Mouse (Mus musculus) lung, postnatal 25 days (tissue): ENCODE data around the gene Atp6ap1l.
A peak's percentile ranks its signal among the peaks of the same experiment; 100 is the strongest.

Source experiments
- DNase-seq: peaks from one replicate; pipeline ENCODE4 v3.0.0; 2022; ENCODE audit warnings: low spot score

Atp6ap1l gene

DNA sequence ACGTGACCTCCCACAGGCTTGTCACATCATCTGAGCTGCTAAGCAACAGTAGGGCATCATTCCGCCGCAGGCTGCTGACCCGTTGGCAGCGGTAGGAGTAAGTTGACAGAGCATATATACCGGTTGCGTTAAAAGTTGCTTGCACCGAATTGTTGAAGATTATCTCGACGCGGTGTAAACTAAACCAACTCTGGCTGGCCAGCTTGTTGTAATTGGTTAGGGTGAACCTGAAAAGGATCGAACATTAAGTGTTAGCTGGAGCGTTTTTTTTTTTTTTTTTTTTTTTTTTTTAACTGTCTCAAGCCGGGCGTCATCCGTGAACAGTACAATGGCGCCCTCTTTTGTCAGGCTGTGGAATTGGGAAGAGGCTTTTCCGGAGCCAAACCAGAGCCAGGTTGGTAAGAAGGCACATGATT lies 18.6 kb downstream of the Atp6ap1l start:
- DNase-seq, result peak; percentile 57

DNA sequence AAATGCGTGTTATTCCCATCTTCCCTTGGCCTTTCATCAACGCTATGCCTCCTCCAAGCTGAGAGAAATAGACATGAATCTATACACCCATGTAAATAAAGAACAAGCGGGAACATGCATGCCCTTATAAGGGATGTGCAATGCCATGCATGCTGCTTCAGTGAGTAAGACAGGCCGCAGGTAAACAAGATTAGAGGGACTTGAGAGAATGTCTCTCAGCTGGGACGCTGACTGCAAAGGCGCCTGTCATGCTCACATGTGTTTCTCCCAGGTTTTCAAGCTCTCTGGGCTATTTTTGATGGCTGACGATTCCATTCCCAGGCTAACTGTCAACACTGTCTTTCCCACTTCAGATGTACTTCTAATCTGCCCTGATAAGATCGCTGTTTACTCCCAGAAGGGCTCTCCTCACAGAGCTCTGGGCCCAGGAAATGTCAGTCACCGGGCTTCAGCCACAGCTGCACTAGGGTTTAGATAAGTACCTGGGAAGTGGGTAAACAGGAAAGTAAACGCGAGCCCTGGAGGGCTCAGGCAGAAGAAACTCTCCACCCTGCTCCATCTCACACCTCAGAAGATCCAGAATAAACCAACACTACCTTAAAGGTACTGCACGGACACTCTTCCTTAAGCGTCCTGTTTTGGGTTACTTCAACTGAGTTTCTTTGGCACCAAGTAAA lies 19.2 kb downstream of the Atp6ap1l start:
- DNase-seq, result peak; percentile 18

DNA sequence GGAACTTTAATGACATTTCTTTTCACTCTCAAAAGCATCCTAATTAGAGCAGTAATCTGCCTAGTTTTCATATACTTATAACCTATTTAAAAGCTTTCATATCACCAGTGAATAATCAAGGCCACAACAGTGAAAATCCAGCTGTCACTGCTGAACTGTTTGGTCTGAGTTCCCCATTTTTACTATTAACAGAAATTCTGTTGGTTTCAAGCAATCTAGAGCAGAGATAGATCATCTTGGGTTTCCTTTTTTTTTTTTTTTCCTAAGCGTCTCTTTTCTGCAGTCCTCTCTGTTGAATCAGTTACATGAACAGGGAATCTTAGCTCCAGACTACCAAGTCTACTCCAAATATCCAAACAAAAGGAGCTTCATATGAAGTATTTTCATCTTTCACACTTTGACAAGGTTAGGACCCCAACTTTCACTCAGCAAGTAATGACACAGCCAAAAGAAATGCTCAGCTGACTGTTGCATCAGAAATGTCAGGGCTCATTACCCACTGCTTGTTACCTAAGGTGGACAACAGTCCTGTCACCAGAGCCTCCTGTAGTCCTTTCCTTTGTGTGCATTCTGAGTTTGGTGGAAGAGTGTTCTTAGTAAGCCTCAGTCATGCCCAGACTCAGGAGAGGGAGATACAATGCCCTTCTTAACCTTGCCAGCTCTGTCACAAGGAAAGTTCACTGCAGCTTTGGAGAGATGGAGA lies 23.3 kb downstream of the Atp6ap1l start:
- no peak for DNase-seq

DNA sequence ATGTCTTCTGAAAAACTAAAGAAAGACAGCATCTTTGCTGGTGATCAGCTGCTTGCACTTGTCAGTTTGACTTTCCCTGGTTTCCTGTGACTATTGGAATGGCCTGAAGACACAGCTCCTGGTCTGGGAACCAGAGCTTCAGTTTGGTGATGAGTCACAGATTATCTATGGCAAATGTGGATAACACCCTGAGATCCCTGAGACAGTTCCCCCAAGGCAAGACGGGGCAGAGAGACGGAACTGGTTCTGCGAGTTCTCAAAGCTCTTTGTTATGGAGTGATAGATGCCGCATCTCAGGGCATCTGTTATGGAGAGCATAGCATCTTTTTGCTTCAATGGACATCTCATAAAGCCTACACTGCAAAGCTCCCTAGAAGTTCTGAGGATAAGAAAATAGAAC lies 33.6 kb downstream of the Atp6ap1l start:
- DNase-seq, result no peak

DNA sequence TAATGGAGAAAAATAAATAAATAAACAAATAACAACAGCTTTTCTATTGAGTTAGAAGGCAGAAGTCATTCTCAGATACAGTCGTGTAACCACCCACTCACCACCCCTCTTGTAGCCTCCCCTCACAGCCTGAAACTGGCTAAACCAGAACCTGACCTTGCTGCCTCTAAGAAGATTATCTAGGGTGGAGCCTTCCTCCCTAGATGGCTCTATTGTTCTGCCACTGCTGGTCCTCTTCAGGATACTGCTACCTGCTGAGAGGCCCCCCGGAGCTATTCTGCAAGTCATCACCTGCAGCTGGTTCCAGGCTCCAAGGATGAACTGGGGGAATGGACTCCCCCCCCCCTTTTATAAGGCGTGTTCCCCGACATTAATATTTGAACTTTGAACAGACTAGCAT lies 36.0 kb downstream of the Atp6ap1l start:
- DNase-seq, result no peak

DNA sequence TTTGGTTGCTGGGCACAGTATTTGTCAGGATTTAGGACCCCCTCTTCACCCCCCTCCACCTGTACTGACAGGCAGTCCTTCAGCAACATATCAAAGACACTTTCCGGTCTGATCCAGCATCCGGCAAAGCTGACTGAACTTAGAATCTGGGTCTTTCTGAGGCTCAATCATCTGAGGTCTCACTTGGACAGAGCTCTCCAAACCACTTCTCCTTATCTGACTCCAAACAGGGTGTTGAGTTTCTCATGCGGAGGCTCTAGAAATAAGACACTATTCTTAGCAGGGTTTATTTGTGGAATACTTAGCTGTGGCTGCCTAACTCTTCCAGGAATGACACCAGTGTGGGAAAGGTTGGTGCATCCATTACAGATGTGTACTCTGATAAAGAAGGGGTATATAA lies 43.0 kb downstream of the Atp6ap1l start:
- no peak for DNase-seq

DNA sequence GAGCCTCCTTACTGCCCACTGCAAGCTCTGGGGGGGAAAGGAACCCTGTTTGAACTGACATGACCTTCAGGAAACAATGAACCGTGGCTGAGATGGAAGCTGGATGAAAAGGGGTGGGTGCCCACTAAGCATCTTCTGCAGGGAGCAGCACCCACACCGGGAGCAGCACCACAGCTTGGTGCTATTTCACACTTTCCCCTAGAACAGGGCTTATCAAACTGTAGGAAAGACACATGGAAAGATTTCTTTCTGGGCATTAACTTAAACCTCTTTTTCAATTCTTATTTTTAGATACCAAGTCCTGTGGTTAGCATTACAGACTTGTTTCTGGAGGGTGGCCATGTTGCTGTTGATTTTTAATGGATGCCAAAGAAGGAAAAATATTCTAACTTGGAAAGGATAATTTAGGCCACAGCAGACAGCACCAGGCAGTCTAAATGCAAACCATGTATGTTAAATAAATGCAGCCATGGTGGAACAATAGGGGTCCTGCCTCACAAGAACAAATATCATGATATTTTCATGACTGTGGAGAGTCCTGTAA lies 44.2 kb downstream of the Atp6ap1l start:
- DNase-seq, result no peak

DNA sequence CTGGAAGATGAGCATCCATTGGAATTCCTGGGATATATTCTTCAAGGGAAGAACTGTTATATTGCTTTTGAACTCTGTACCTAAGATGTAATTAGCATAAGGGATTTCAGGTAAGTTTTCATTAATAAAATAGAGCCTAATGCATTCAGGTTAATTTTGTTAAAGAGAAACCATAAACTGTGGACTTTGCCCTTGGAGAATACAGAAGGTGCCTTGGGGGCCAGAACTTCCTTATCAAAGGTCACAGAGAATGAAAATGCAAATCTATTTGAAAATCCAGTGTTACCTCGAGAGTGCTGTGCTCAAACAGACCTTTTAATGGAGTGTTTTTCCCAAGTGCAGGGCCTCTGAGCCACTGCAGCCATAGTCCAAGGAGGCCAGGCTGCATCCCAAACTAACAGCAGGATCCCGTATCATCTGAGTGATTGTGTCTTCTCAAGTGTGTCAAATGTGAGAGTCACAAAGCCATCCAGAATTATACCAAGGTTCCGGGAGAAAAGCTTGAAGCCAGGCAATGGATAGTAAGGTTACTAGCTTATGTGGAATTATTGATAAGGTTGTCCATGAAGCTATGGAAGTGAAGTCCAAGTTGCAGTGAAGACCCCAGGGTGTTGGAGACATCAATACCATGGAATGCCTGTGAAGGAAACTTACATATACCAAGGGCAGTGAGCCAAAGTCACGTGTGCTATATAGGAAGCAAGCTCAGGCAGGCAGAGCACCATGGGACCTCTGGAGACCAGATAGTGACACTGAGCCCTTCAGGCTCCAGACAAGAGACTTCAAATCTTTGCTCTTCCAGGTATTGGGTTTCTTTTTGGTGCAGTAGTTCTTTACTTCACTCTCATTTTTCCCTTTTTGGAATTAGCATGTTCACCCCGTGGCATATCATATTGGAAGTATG lies 52.2 kb downstream of the Atp6ap1l start:
- DNase-seq, result no peak

DNA sequence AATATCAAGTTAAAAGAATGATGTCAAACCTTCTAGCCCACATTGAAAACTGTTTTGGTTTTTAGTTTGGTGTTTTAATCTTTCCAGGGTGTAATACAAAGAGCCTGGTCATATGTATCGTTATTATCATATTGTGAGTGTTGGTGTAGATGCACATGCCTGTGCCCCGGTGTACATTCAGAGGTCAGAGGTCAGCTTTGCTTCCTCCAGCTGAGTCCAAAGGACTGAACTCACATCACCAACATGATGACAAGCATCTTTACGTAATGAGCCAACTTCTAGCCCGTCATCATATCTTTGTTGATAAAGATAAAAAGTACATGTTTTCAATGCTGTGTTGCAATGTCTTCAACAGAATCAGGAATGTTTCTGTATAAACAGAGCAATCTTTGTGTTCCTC lies 53.4 kb downstream of the Atp6ap1l start:
- no peak for DNase-seq

DNA sequence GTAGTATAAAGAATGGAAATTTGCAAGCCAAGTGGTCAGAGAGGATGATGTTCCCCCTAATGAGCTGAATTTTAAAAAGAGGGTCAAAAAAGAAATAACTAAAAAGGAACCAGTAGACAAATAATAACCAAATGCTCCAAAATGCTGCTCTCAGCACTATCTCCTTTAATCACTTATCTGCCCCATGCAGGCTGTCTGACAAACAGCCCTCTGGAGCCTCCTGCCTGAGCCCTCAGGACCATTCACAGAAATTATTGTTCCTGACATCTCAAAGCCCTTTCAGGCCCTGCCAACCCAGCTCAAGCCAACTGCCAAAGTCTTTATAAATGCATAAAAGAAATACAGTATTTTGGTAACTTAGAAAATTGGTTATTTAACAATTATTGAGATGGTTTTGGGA lies 61.0 kb downstream of the Atp6ap1l start:
- no peak for DNase-seq

DNA sequence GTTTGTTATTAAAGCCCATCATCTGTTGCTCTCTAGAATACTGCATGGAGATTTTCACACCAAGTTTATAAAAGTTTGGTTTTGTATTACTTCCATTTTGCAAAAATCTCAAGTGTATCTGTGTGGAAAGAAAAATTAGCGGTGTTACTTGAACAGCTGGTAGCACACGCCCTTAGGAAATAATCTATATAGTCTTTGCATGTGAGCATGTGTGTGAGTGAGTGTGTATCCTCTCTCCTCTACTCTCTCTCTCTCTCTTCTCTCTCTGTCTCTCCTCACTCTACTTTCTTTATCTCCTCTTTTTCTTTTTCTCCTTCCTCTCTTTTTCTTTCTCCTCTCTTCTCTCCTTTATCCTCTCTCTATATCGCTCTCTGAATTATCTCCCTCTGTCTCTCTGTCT lies 61.7 kb downstream of the Atp6ap1l start:
- no peak for DNase-seq

DNA sequence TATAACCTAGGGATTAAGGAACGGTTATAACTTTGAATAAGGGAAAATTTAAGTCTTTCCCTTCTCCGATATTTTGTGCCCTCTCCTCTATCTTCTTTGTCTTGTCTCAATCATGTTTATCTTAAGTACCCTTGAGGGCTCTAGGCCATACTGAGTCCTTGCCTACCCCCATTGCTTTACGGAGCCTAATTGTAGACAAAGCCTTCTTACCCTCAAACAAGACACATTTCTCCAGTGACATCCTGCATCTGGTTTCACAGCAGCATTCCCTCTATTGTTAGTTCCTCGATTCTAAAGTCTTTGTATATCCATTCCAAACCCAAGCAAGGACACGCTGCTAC lies 64.0 kb downstream of the Atp6ap1l start:
- DNase-seq, result no peak

DNA sequence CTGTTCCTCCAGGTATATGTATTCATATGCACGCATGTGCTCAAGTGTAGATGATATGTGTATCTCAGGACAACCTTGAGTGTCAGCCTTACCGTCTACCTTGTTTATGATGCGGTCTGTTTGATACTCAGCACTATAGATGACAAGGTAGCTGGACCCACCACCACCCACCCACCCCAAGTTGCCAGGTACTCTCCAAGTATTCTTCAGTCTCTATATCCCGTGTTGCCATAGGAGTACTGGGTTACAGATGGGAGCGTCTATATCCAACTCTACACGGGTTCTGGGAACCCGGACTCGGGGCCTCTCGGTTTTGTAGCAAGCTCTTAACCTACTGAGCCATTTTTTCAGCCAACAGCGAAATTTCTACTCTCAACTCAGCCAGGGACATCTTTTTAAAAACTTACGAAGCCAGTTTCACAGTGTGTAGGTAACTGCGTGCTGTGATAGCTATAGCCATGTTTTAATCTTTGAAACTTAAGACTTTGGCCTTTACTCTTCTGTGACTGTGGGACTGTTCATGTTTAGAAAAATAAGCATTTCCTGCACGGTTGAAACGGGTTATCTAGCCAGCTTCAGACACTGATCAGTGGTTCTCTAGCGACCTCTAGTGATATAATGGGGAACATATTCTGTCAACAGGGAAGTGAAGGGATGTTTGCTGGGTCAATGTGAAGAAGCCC lies 64.5 kb downstream of the Atp6ap1l start:
- DNase-seq, result peak; percentile 55

DNA sequence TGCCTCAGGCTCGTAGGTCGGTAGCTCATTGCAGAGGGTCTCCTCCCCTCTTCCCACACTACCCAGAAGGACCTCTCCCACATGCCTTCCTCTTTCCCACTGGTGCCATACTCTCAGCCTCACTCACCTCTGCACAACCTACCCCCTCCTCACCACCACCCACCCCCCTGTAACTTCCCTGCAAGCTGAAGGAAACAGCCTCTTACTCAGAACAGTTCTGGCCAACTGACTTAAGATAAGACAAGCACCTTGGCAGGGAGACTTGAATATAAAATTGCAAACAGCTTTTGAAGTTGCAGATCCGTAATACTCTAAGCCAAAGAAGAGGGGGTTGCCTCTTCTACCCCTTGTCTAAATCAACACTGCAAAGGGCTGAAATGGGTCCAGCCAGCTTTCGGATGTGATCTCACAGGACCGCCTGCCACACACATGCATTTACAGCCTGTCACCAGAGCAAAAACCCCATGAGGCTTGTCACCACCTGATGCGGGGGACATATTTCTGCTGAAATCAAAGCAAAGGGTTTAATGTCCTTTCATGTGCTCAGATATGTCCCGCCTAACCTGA lies 71.4 kb downstream of the Atp6ap1l start:
- DNase-seq, result no peak
